Mouse (Mus musculus) MEL (cell line): ENCODE results near the gene 6430550D23Rik. TPM values are rescaled to one million over a fixed set of nuclear protein-coding genes. Genes with fewer than 3 reads are reported as not detected.
A peak's percentile ranks its signal among the peaks of the same experiment; 100 is the strongest.

Experiments
- DNase-seq: peaks from one replicate; pipeline ENCODE4 v3.0.0; 2011; ENCODE audit warnings: low read depth, low spot score
- H3K27ac ChIP-seq: 2 replicates; pipeline ENCODE4 v1.5.1; 2012; ENCODE audit warnings: low read depth, mild to moderate bottlenecking, control low read depth, low read length, moderate library complexity; ENCODE audit not compliant: control insufficient read depth
- H3K27me3 ChIP-seq, 2 experiments: fragments of 150-350 bp in 1 of 2; sonication (generic) in 1 of 2; 2 replicates each; pipeline ENCODE4 v1.6.1; 2012; ENCODE audit warnings: low read length in 2 of 2, mild to moderate bottlenecking in 2 of 2, improper control_type of control experiment in 1 of 2, moderate library complexity in 1 of 2; ENCODE audit not compliant: insufficient read depth in 2 of 2, control insufficient read depth in 1 of 2
- H3K36me3 ChIP-seq, 2 experiments: 2 replicates each; pipeline ENCODE4 v1.6.1; 2012 to 2014; ENCODE audit warnings: low read length in 2 of 2, improper control_type of control experiment in 1 of 2, inconsistent platforms in 1 of 2, mild to moderate bottlenecking in 1 of 2; ENCODE audit not compliant: insufficient read depth in 2 of 2, control insufficient read depth in 1 of 2
- H3K4me1 ChIP-seq, 2 experiments: fragments of 150-350 bp in 1 of 2; sonication (generic) in 1 of 2; 2 replicates each; pipeline ENCODE4 v1.6.1; 2012; ENCODE audit warnings: low read length in 2 of 2, improper control_type of control experiment in 1 of 2, mild to moderate bottlenecking in 1 of 2; ENCODE audit not compliant: insufficient read depth in 2 of 2, control insufficient read depth in 1 of 2
- H3K4me3 ChIP-seq, 2 experiments: fragments of 150-350 bp in 1 of 2; sonication (generic) in 1 of 2; 2 replicates each; pipeline ENCODE4 v1.5.1; 2012; ENCODE audit warnings: low read depth in 2 of 2, low read length in 2 of 2, mild to moderate bottlenecking in 2 of 2, moderate library complexity in 2 of 2, control low read depth in 1 of 2, improper control_type of control experiment in 1 of 2; ENCODE audit not compliant: control insufficient read depth in 1 of 2, insufficient read depth in 1 of 2
- H3K79me2 ChIP-seq: 2 replicates; pipeline ENCODE4 v1.6.1; 2012; ENCODE audit warnings: mild to moderate bottlenecking, low read length, moderate library complexity; ENCODE audit not compliant: control insufficient read depth, poor library complexity, insufficient read depth
- H3K9ac ChIP-seq: 2 replicates; pipeline ENCODE4 v1.6.1; 2012; ENCODE audit warnings: low read depth, mild to moderate bottlenecking, control low read depth, low read length, moderate library complexity; ENCODE audit not compliant: control insufficient read depth, poor library complexity, severe bottlenecking
- H3K9me3 ChIP-seq: fragments of 150-350 bp; sonication (generic); replicated peaks from 2 replicates; pipeline ENCODE4 v1.6.1; 2012; ENCODE audit warnings: mild to moderate bottlenecking, low read length, improper control_type of control experiment, moderate library complexity; ENCODE audit not compliant: insufficient read depth
- CHD1 ChIP-seq: IDR thresholded peaks from 2 replicates; pipeline ENCODE4 v1.6.1; 2012; ENCODE audit warnings: low read depth, mild to moderate bottlenecking, inconsistent platforms, low read length, improper control_type of control experiment
- E2F4 ChIP-seq: IDR thresholded peaks from 2 replicates; pipeline ENCODE4 v1.6.1; 2011; ENCODE audit warnings: low read depth, low read length, improper control_type of control experiment, borderline replicate concordance
- HCFC1 ChIP-seq: IDR thresholded peaks from 2 replicates; pipeline ENCODE4 v1.6.1; 2012; ENCODE audit warnings: low read depth, mild to moderate bottlenecking, inconsistent platforms, low read length, improper control_type of control experiment, moderate library complexity
- MAX ChIP-seq: IDR thresholded peaks from 2 replicates; pipeline ENCODE4 v1.6.1; 2011; ENCODE audit warnings: low read length, improper control_type of control experiment
- MAZ ChIP-seq: IDR thresholded peaks from 2 replicates; pipeline ENCODE4 v1.6.1; 2012; ENCODE audit warnings: low read depth, mild to moderate bottlenecking, inconsistent platforms, low read length, improper control_type of control experiment
- MEF2A ChIP-seq: IDR thresholded peaks from 2 replicates; pipeline ENCODE4 v1.6.1; 2014; ENCODE audit warnings: low read depth, mild to moderate bottlenecking, inconsistent platforms, low read length, improper control_type of control experiment; ENCODE audit not compliant: poor library complexity, insufficient replicate concordance, severe bottlenecking; ENCODE audit errors: extremely low read depth
- MXI1 ChIP-seq: IDR thresholded peaks from 2 replicates; pipeline ENCODE4 v1.6.1; 2011; ENCODE audit warnings: mild to moderate bottlenecking, low read depth, low read length, improper control_type of control experiment
- NELFE ChIP-seq: IDR thresholded peaks from 2 replicates; pipeline ENCODE4 v1.6.1; 2011; ENCODE audit warnings: low read depth, low read length, improper control_type of control experiment
- NRF1 ChIP-seq: IDR thresholded peaks from 2 replicates; pipeline ENCODE4 v1.6.1; 2014; ENCODE audit warnings: low read depth, mild to moderate bottlenecking, inconsistent platforms, low read length, improper control_type of control experiment, moderate library complexity; ENCODE audit not compliant: poor library complexity, insufficient read depth, severe bottlenecking
- POLR2A ChIP-seq, 2 experiments: IDR thresholded peaks; 2 replicates each; pipeline ENCODE4 v1.6.1; 2011 to 2012; ENCODE audit warnings: low read length in 2 of 2, mild to moderate bottlenecking in 2 of 2, control low read depth in 1 of 2, improper control_type of control experiment in 1 of 2, low read depth in 1 of 2, moderate library complexity in 1 of 2; ENCODE audit not compliant: control insufficient read depth in 1 of 2, insufficient read depth in 1 of 2, poor library complexity in 1 of 2
- POLR2AphosphoS2 ChIP-seq: IDR thresholded peaks from 2 replicates; pipeline ENCODE4 v1.6.1; 2011; ENCODE audit warnings: low read length, improper control_type of control experiment
- SIN3A ChIP-seq: IDR thresholded peaks from 2 replicates; pipeline ENCODE4 v1.6.1; 2012; ENCODE audit warnings: low read length, improper control_type of control experiment, inconsistent platforms
- SMC3 ChIP-seq: IDR thresholded peaks from 2 replicates; pipeline ENCODE4 v1.6.1; 2011; ENCODE audit warnings: low read depth, low read length, improper control_type of control experiment
- TAL1 ChIP-seq: IDR thresholded peaks from 2 replicates; pipeline ENCODE4 v1.6.1; 2012; ENCODE audit warnings: mild to moderate bottlenecking, inconsistent platforms, low read length, moderate library complexity, mixed read lengths
- TBP ChIP-seq: IDR thresholded peaks from 2 replicates; pipeline ENCODE4 v1.8.0; 2011; ENCODE audit warnings: low read depth, low read length, improper control_type of control experiment
- TCF12 ChIP-seq: IDR thresholded peaks from 2 replicates; pipeline ENCODE4 v1.6.1; 2014; ENCODE audit warnings: low read depth, mild to moderate bottlenecking, inconsistent platforms, low read length, improper control_type of control experiment, moderate library complexity
- UBTF ChIP-seq: IDR thresholded peaks from 2 replicates; pipeline ENCODE4 v1.6.1; 2012; ENCODE audit warnings: low read depth, mild to moderate bottlenecking, inconsistent platforms, low read length, improper control_type of control experiment, moderate library complexity, borderline replicate concordance; ENCODE audit not compliant: insufficient read depth
- USF1 ChIP-seq: IDR thresholded peaks from 2 replicates; pipeline ENCODE4 v1.6.1; 2014; ENCODE audit warnings: low read depth, mild to moderate bottlenecking, inconsistent platforms, low read length, improper control_type of control experiment, moderate library complexity
- ZKSCAN1 ChIP-seq: IDR thresholded peaks from 2 replicates; pipeline ENCODE4 v1.6.1; 2012; ENCODE audit warnings: low read depth, mild to moderate bottlenecking, inconsistent platforms, low read length, improper control_type of control experiment, moderate library complexity
- ZMIZ1 ChIP-seq: IDR thresholded peaks from 2 replicates; pipeline ENCODE4 v1.6.1; 2012; ENCODE audit warnings: low read depth, mild to moderate bottlenecking, inconsistent platforms, low read length, improper control_type of control experiment, moderate library complexity
- polyA plus RNA-seq, 2 experiments: library from polyadenylated mRNA; stranded (reverse) in 1 of 2; unstranded in 1 of 2; fragments of >175 nt in 1 of 2; fragments of >200 nt in 1 of 2; gene quantifications; 2 replicates each; pipeline versions ENCODE4 v1.2.1 to v1.2.4; 2012; ENCODE audit warnings: low replicate concordance in 2 of 2, low read depth in 1 of 2; ENCODE audit not compliant: insufficient read length in 2 of 2, insufficient read depth in 1 of 2, missing spikeins in 1 of 2
- total RNA-seq: library from RNA; depleted of rRNA; stranded (reverse); fragments of 300-350 nt; gene quantifications from 2 replicates; pipeline ENCODE4 v1.2.3, GENCODE M21; 2012

Gene 6430550D23Rik
- total and polyA plus RNA-seq, 3 experiments: 1.1 TPM; not detected in 1

DNA sequence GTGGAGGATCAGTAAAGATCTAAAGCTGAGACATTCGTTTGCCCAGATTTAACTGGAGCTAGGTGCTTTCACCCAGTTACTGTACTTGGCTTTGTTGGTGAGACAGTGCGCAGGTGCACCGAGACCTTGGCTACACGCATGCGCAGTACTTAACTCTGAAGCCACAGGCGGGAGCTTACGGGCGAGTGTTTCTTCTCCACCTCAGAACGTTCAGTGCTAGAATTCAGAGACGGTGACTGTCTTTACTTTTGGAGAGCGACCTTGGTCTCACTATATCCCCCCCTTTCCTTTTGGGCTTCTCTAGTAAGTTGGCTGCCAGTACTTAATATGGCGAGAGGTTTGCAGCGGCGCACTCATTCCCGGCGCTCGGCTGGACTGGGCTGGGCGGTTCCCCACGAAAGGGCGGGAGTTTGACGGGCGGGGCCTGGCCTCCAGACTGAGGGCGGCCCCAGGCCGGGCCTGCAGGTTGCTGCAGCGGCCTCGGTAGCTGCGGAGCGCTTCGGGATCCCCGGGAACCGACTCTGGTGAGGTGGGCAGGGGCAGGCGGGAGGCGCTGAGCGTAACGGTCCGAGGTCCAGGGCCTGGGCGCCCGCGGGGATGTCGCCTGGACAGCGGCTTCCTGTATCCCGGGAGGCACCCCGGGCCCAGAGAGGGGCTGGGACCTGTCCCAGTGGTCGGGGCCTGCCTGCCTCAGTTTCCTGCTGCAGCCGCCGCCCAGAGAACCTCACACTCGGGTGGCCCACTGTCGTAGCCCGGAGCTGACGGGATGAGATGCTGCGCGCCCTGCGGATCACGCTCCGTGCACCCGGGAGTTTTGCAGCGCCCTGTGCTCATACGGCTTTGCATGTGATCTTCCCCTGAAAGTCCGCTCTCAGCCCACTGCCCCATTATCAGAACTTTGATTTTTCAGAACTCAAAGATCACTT is 51.4 kb downstream of the 6430550D23Rik start, which contains the start of gene Cep250:
Gene Cep250 (plus strand): TSS at position 325 of the 926 bp plus-strand sequence.
- Histone ChIP-seq H3K27me3 (no peaks in the 10 kb centered on the region), H3K4me1 (peaks cover 2 to 3% of the 10 kb centered on the region in 2 experiments; a peak in 2 of 4 replicates), H3K27ac (peak within 1 kb of the TSS; percentile 90), H3K4me3 (peak within 1 kb of the TSS; percentile 41 to 92), H3K9me3 (no peaks in the 10 kb centered on the region), H3K9ac (peak within 1 kb of the TSS; percentile 83), H3K36me3 (peaks cover 0 to 9% of the 10 kb centered on the region in 2 experiments; a peak in 2 of 4 replicates), H3K79me2 (peaks cover 11% of the 10 kb centered on the region)
- peak; percentile 96 for DNase-seq
- TF ChIP-seq MXI1 (peak; percentile 74), USF1 (no peak), MAX (peak; percentile 48), CHD1 (no peak), POLR2AphosphoS2 (peak; percentile 42; the same call in 1 of the 2 replicates), E2F4 (peak; percentile 88), TBP (peak; percentile 55), SMC3 (no peak), SIN3A (peak; percentile 71), NRF1 (peak; percentile 93), UBTF (peak; percentile 61; the same call in 1 of the 2 replicates), HCFC1 (peak; percentile 89), TCF12 (peak; percentile 32; the same call in 1 of the 2 replicates), ZMIZ1 (peak; percentile 56; the same call in 1 of the 2 replicates), TAL1 (no peak), POLR2A (IDR thresholded peaks at IDR 0.05; ENCODE audit: control insufficient read depth in 1 of 2, insufficient read depth in 1 of 2, low read depth in 1 of 2, low read length in 2 of 2, poor library complexity in 1 of 2) (peak; percentile 88 to 94), MEF2A (no peak), MAZ (no peak), NELFE (peak; percentile 75), ZKSCAN1 (no peak)
